8 mouse cellular contexts compared by ENCODE assay signal in the genomic region with DNA sequence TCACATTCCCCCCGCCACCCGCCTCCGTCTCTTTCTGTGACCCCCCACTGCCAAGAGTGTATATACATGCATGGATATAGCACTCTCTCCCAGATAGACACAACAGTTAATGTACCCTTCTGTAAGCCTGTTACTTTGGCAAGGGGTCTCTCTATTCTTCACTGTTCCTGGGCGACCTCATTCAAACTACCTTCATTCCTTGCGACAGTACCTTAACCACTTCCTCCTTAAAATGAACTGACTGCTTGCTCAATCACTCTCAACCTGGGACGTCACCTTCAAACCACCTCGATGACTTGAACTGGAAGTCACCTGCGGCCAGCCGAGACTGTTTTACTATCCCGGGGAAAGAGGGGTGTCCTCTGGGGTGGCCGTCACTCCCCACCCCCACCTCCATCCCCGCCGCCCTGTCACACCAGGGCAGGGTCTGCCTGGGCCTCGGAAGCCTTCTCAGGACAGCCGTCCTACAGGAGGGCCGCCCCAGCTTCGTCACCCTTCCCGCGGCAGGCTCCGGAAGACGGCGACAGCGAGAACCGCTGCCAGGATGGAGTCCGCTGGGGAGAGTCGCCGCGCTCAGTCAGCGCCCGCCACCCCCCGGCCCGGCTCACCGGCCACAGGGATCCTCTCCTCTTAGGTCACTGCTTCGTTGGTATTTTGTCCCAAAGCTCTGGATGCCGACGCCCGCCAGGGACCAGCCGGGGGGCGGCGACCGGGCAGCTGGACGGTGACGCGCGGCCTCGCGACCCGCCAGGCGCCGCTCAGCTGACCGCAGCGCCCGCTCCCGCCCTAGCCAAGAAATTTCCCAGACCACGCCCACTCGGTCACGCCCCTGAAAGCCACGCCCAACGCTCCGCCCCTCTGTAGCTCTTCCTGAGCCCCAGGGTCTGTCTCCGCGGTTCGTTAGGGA. TPM values are rescaled to one million over a fixed set of nuclear protein-coding genes. Genes with fewer than 3 reads are reported as not detected.
A peak's percentile ranks its signal among the peaks of the same experiment; 100 is the strongest.
DNase-seq lines count a peak whose midpoint lies in the region; ATAC-seq lines count a peak whose summit lies in the region.

TSS of gene Optn (minus strand) at position 753 of the 907 bp plus-strand sequence.

- no peaks in the 10 kb centered on the region for H3K27me3 ChIP-seq in hindbrain, embryonic 15.5 days

- H3K4me3 ChIP-seq in hindbrain, embryonic 15.5 days = peak within 1 kb of the TSS; percentile 79

- peak; percentile 86 for DNase-seq in R1 (ENCODE audit: low read depth, low spot score)
- peak; percentile 81 for DNase-seq in cerebellum, postnatal 36 days
- peak; percentile 76 to 81 for DNase-seq in frontal cortex, postnatal 36 days (ENCODE audit: low spot score in 2 of 2)
- DNase-seq in left cerebral cortex, adult 11 months (ENCODE audit: low spot score) = peak; percentile 75
- peak; percentile 89 for DNase-seq in lung, postnatal 36 days
- DNase-seq in retina, embryonic 14.5 days (ENCODE audit: low spot score) = peak; percentile 95
- DNase-seq in thymus, postnatal 36 days = peak; percentile 62 to 68

- H3K4me1 ChIP-seq in hindbrain, embryonic 15.5 days (replicated peaks) = peaks cover 16% of the 10 kb centered on the region

- H3K27ac ChIP-seq in hindbrain, embryonic 15.5 days (replicated peaks) = peak within 1 kb of the TSS; percentile 75

- no peaks in the 10 kb centered on the region for H3K9me3 ChIP-seq in hindbrain, embryonic 15.5 days

- H3K36me3 ChIP-seq in hindbrain, embryonic 15.5 days = no peaks in the 10 kb centered on the region

- WGBS in hindbrain, embryonic 15.5 days = 1% methylated on average over 62 of the region's 63 CpGs

- H3K4me2 ChIP-seq in hindbrain, embryonic 15.5 days = peak within 1 kb of the TSS; percentile 90

- peak; percentile 92 for ATAC-seq in hindbrain, embryonic 15.5 days (ENCODE audit: low FRiP score, low read depth)

- peak within 1 kb of the TSS; percentile 66 for H3K9ac ChIP-seq in hindbrain, embryonic 15.5 days

RNA-seq across cellular contexts. Expression of gene Optn, which starts in this region (rescaled TPM):
- polyA plus RNA-seq in hindbrain, embryonic 15.5 days (2015; fragmentation: Nextera tagmentation; extraction: Ambion mirVana) = 22.9 and 23.0 TPM in 2 replicates

Comparison
In these comparisons a context has a peak if more than half of its experiments do, and no peak if none do; other contexts are left out.
1. Peak in every context shown above with its lines: DNase-seq, ATAC-seq, H3K4me3 ChIP-seq and H3K27ac ChIP-seq.